In genomic region chr8:111424181-111424580, GRCm38 (mm10) we compare ENCODE assay signal across 21 mouse cellular contexts. TPM values are rescaled to one million over a fixed set of nuclear protein-coding genes. Genes with fewer than 3 reads are reported as not detected.
DNase-seq lines count a peak whose midpoint lies in the region; ATAC-seq and TF ChIP-seq lines count a peak whose summit lies in the region.
"Had no signal": no experiment of that assay in that cellular context is flagged by ENCODE, and none has a peak within 500 bp of the region (broad histone marks: within the 10 kb centered on the region; RNA-seq: fewer than 3 reads in every experiment).

No protein-coding gene starts in this region.

- TF ChIP-seq CTCF in intestine, postnatal 0 days (IDR thresholded peaks at IDR 0.05; ENCODE audit: low read depth), result no peak

- no peak overlapping the region for H3K9ac ChIP-seq in kidney, embryonic 14.5 days (ENCODE audit: low read depth, low read length)
- H3K9ac ChIP-seq in intestine, postnatal 0 days (ENCODE audit: low read depth, low read length), result no peak overlapping the region
- H3K9ac ChIP-seq in midbrain, embryonic 15.5 days, result no peak overlapping the region
- H3K9ac ChIP-seq: limb, embryonic 13.5 days; liver, embryonic 14.5 days had no signal

- 0 out of 2 replicates have a peak, but pooled peaks cover 3% of the 10 kb centered on the region for H3K4me1 ChIP-seq in kidney, embryonic 14.5 days (ENCODE audit: control insufficient read depth, insufficient read depth, low read length)
- H3K4me1 ChIP-seq in intestine, postnatal 0 days (replicated peaks; ENCODE audit: control insufficient read depth, insufficient read depth, low read length), result no peaks in the 10 kb centered on the region
- no peaks in the 10 kb centered on the region for H3K4me1 ChIP-seq in midbrain, embryonic 15.5 days
- H3K4me1 ChIP-seq: forebrain, embryonic 10.5 days; limb, embryonic 13.5 days had no signal

- no peak overlapping the region for H3K27ac ChIP-seq in kidney, embryonic 14.5 days (ENCODE audit: low read depth, low read length)
- no peak overlapping the region for H3K27ac ChIP-seq in intestine, postnatal 0 days (ENCODE audit: low read depth, low read length)
- no peak overlapping the region for H3K27ac ChIP-seq in midbrain, embryonic 15.5 days
- H3K27ac ChIP-seq: forebrain, embryonic 10.5 days; heart, adult 2 months; limb, embryonic 13.5 days; liver, embryonic 14.5 days had no signal

- DNase-seq in kidney, adult 18-20 months, result no peak
- DNase-seq in NIH3T3 (ENCODE audit: low read depth), result peak; percentile 52
- peak; percentile 97 for DNase-seq in cerebellum, postnatal 10 days
- DNase-seq: B cell, adult 2 months; gastrocnemius, postnatal 14 days; heart, adult 2 months; kidney, postnatal 25 days had no signal

- peak; percentile 68 for ATAC-seq in kidney, embryonic 14.5 days (ENCODE audit: low FRiP score, low TSS enrichment)
- peak; percentile 78 for ATAC-seq in cerebellum, adult (ENCODE audit: insufficient number of reproducible peaks, low FRiP score, low TSS enrichment)
- ATAC-seq in intestine, postnatal 0 days, result no peak
- no peak for ATAC-seq in erythroblast, adult 5-6 weeks (replicated peaks; ENCODE audit: low FRiP score, poor library complexity, severe bottlenecking)
- ATAC-seq in midbrain, embryonic 15.5 days (replicated peaks), result no peak
- ATAC-seq: activated CD4-positive, CD25-positive, alpha-beta regulatory T cell, adult 4 months; lung, postnatal 0 days; midbrain, embryonic 16.5 days; Patski had no signal

- H3K4me2 ChIP-seq in kidney, embryonic 14.5 days (replicated peaks; ENCODE audit: low read depth, low read length), result no peak overlapping the region
- no peak overlapping the region for H3K4me2 ChIP-seq in intestine, postnatal 0 days (replicated peaks; ENCODE audit: low read depth)
- H3K4me2 ChIP-seq in midbrain, embryonic 15.5 days, result no peak overlapping the region
- H3K4me2 ChIP-seq: limb, embryonic 13.5 days had no signal

- H3K36me3 ChIP-seq in kidney, embryonic 14.5 days (ENCODE audit: control insufficient read depth, insufficient read depth, low read length), result no peaks in the 10 kb centered on the region
- no peaks in the 10 kb centered on the region for H3K36me3 ChIP-seq in intestine, postnatal 0 days (ENCODE audit: control insufficient read depth, insufficient read depth)
- no peaks in the 10 kb centered on the region for H3K36me3 ChIP-seq in midbrain, embryonic 15.5 days (replicated peaks)
- H3K36me3 ChIP-seq: forebrain, embryonic 10.5 days; limb, embryonic 13.5 days had no signal

- H3K27me3 ChIP-seq in kidney, embryonic 14.5 days (ENCODE audit: control insufficient read depth, insufficient read depth, low read length), result no peaks in the 10 kb centered on the region
- no peaks in the 10 kb centered on the region for H3K27me3 ChIP-seq in intestine, postnatal 0 days (replicated peaks; ENCODE audit: control insufficient read depth, insufficient read depth, low read length)
- H3K27me3 ChIP-seq in midbrain, embryonic 15.5 days (replicated peaks), result no peaks in the 10 kb centered on the region
- H3K27me3 ChIP-seq: limb, embryonic 13.5 days; Patski had no signal

- 54% methylated on average over 11 of the region's 11 CpGs for whole genome bisulfite sequencing in kidney, embryonic 14.5 days
- 84% methylated on average over 11 of the region's 11 CpGs for WGBS in intestine, postnatal 0 days
- WGBS in midbrain, embryonic 15.5 days, result 86% methylated on average over 11 of the region's 11 CpGs

- no peaks in the 10 kb centered on the region for H3K9me3 ChIP-seq in kidney, embryonic 14.5 days (ENCODE audit: control insufficient read depth, low read length)
- no peaks in the 10 kb centered on the region for H3K9me3 ChIP-seq in intestine, postnatal 0 days (ENCODE audit: control insufficient read depth)
- H3K9me3 ChIP-seq in midbrain, embryonic 15.5 days, result no peaks in the 10 kb centered on the region
- H3K9me3 ChIP-seq: forebrain, embryonic 10.5 days; limb, embryonic 13.5 days had no signal

- no peak overlapping the region for H3K4me3 ChIP-seq in kidney, embryonic 14.5 days (ENCODE audit: low read length)
- H3K4me3 ChIP-seq in intestine, postnatal 0 days (ENCODE audit: low read depth, low read length), result no peak overlapping the region
- H3K4me3 ChIP-seq in midbrain, embryonic 15.5 days, result no peak overlapping the region
- H3K4me3 ChIP-seq: forebrain, embryonic 10.5 days; heart, adult 2 months; limb, embryonic 13.5 days had no signal

RNA-seq across cellular contexts. Expression of gene Fa2h, which starts 30.6 kb away (rescaled TPM):
- polyA plus RNA-seq in kidney, embryonic 14.5 days (2014; fragmentation: Nextera tagmentation; extraction: Ambion mirVana), result 0.84 and 0.90 TPM in 2 replicates
- 0.50 and 2.6 TPM in 2 replicates for polyA plus RNA-seq in intestine, postnatal 0 days (2015; fragmentation: Nextera tagmentation; extraction: Ambion mirVana)
- not detected in 2 replicates for total RNA-seq in erythroblast, adult 5-6 weeks (2015; ENCODE audit: low replicate concordance)
- not detected in 2 replicates for total RNA-seq in erythroblast, adult 5-6 weeks (2017; ENCODE audit: low replicate concordance)
- polyA plus RNA-seq in midbrain, embryonic 15.5 days (2015; fragmentation: Nextera tagmentation; extraction: Ambion mirVana), result 0.10 and 0.11 TPM in 2 replicates
- total RNA-seq: megakaryocyte progenitor cell, adult 5-6 weeks had no signal
- polyA plus RNA-seq: forebrain, embryonic 10.5 days; hindbrain, embryonic 11.5 days; limb, embryonic 13.5 days had no signal

Comparison
In these comparisons a context has a peak if more than half of its experiments do, and no peak if none do; other contexts are left out.
1. ATAC-seq: peak in kidney, embryonic 14.5 days (single experiment) and cerebellum, adult (single experiment); none in intestine, postnatal 0 days (single experiment), erythroblast, adult 5-6 weeks (single experiment) and midbrain, embryonic 15.5 days (single experiment).